Mouse (Mus musculus): Measurements from ENCODE around the gene Ldlrad3. TPM values are rescaled to one million over a fixed set of nuclear protein-coding genes. Genes with fewer than 3 reads are reported as not detected.

Gene Ldlrad3
- polyA plus RNA-seq, 1 experiment from 2014 or later: 31.2 TPM

DNA sequence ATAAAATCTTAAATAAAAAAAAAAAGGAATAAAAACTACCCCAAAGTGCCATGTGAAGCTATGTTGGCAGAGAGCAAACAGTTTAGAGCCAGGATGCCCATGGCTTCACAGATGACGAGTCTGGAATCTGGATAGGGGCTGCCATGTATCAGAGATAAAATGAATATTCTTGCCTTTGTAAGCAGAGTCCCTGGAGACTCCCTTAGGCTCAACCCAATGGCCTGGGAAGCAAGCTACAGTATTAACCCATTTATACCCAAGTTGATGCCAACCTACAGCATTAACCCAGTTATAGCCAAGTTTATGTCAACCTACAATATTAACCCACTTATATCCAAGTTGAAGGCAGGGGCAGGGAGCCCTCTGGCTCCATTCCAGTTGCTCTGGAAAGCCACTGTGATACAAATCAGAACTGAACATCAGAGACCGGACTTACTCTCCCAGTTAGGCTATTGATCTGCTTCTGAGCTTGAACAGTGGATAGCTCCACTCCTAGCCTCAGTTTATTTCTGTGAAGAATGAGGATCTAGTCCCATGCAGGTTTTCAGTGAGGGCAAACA lies 16.1 kb upstream of the Ldlrad3 start:
- ATAC-seq (replicated peaks): no peak
- no peak overlapping the region for H3K4me2 ChIP-seq
- no peaks in the 10 kb centered on the region for H3K27me3 ChIP-seq (replicated peaks)
- no peak overlapping the region for H3K4me3 ChIP-seq
- H3K27ac ChIP-seq: no peak overlapping the region
- 53% methylated on average over 2 of the region's 2 CpGs for WGBS
- no peak overlapping the region for H3K9ac ChIP-seq
- H3K4me1 ChIP-seq: peaks cover 23% of the 10 kb centered on the region
- H3K9me3 ChIP-seq: no peaks in the 10 kb centered on the region
- no peaks in the 10 kb centered on the region for H3K36me3 ChIP-seq (replicated peaks)

DNA sequence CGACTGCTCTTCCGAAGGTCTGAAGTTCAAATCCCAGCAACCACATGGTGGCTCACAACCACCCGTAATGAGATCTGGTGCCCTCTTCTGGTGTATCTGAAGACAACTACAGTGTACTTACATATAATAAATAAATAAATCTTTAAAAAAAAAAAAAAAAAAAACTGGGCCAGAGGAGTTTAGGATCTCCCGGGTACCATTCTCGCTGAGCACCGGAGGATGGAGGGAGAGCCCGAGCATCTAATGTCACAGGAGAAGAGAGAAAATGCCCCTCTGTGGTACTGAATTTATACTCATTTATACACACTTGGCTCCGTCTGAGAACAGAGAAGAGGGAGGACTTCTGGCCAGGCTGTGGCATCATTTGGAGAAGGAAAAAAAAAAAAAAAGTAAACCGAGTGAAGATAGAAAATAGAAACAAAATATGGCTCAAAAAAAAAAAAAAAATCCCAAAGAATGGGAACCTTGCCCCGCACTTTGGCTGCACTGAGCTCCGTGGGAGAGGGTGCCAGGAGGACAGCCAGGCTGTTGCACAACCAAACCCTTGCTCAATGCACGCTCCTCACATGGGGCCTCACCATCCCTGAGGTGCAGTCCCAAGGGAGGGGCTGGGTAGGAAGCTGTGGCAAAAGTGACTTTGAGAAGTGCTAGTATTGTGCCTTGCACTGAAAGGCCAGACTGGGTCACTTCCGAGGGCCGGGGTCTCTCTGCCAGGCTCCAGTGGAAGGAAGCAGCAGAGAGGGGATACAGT lies 15.2 kb upstream of the Ldlrad3 start:
- H3K27ac ChIP-seq: no peak overlapping the region
- ATAC-seq (replicated peaks): no peak
- 77% methylated on average over 14 of the region's 14 CpGs for WGBS

GRCm38 (mm10) chr2:102197332-102197731 lies 11.1 kb upstream of the Ldlrad3 start:
- H3K9me3 ChIP-seq: no peaks in the 10 kb centered on the region
- no peak overlapping the region for H3K4me2 ChIP-seq
- no peak overlapping the region for H3K4me3 ChIP-seq
- 86% methylated on average over 1 of the region's 1 CpGs for WGBS
- no peak for ATAC-seq (replicated peaks)
- H3K36me3 ChIP-seq (replicated peaks): no peaks in the 10 kb centered on the region
- H3K27ac ChIP-seq: no peak overlapping the region
- no peaks in the 10 kb centered on the region for H3K27me3 ChIP-seq (replicated peaks)
- 0 out of 2 replicates have a peak, but pooled peaks cover 3% of the 10 kb centered on the region for H3K4me1 ChIP-seq
- H3K9ac ChIP-seq: no peak overlapping the region

More for the DNA sequence above, 15.2 kb upstream of the Ldlrad3 start:
- H3K9me3 ChIP-seq: no peaks in the 10 kb centered on the region
- no peaks in the 10 kb centered on the region for H3K36me3 ChIP-seq (replicated peaks)
- H3K4me1 ChIP-seq: peaks cover 15% of the 10 kb centered on the region
- no peak overlapping the region for H3K4me3 ChIP-seq
- no peak overlapping the region for H3K4me2 ChIP-seq
- H3K27me3 ChIP-seq (replicated peaks): no peaks in the 10 kb centered on the region
- no peak overlapping the region for H3K9ac ChIP-seq

GRCm38 (mm10) chr2:102196709-102197108 lies 10.5 kb upstream of the Ldlrad3 start:
- no peak for ATAC-seq (replicated peaks)
- Histone ChIP-seq H3K4me1 (no peaks in the 10 kb centered on the region), H3K9ac (no peak overlapping the region), H3K4me2 (no peak overlapping the region), H3K27me3 (replicated peaks) (no peaks in the 10 kb centered on the region), H3K36me3 (replicated peaks) (no peaks in the 10 kb centered on the region), H3K27ac (no peak overlapping the region), H3K4me3 (no peak overlapping the region), H3K9me3 (no peaks in the 10 kb centered on the region)
- 49% methylated on average over 8 of the region's 8 CpGs for WGBS

DNA sequence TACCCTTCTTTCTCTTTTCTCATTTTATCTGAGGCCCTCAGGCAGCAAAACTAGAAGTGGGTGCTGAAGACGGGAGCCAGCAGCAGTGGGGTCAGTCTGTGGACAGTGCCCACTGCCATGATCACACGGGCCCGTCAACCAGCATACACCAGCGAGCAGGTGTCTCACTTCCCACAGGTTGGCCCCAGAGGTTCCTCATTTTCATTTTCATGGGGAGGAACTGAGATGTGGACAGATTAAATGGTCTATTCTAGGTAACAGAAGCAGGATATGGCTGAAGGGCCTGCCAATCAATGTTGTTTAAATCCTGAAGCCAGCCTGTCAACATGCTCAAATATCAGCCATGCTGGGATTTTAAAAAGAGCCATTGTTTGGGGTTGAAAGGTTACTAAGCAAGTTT lies 9.3 kb upstream of the Ldlrad3 start:
- WGBS: 91% methylated on average over 4 of the region's 4 CpGs
- Histone ChIP-seq H3K27ac (no peak overlapping the region), H3K36me3 (replicated peaks) (no peaks in the 10 kb centered on the region), H3K4me1 (no peaks in the 10 kb centered on the region), H3K4me2 (no peak overlapping the region), H3K9me3 (no peaks in the 10 kb centered on the region), H3K4me3 (no peak overlapping the region), H3K9ac (no peak overlapping the region), H3K27me3 (replicated peaks) (no peaks in the 10 kb centered on the region)
- ATAC-seq (replicated peaks): no peak

- Histone ChIP-seq H3K4me3 (no peak overlapping the region), H3K9me3 (no peaks in the 10 kb centered on the region), H3K9ac (no peak overlapping the region), H3K4me2 (no peak overlapping the region), H3K27ac (no peak overlapping the region), H3K4me1 (no peaks in the 10 kb centered on the region), H3K36me3 (replicated peaks) (no peaks in the 10 kb centered on the region), H3K27me3 (replicated peaks) (no peaks in the 10 kb centered on the region)
- 69% methylated on average over 4 of the region's 4 CpGs for WGBS
- no peak for ATAC-seq (replicated peaks)
Observed at GRCm38 (mm10) chr2:102194247-102194646, 8.1 kb upstream of the Ldlrad3 start.

DNA sequence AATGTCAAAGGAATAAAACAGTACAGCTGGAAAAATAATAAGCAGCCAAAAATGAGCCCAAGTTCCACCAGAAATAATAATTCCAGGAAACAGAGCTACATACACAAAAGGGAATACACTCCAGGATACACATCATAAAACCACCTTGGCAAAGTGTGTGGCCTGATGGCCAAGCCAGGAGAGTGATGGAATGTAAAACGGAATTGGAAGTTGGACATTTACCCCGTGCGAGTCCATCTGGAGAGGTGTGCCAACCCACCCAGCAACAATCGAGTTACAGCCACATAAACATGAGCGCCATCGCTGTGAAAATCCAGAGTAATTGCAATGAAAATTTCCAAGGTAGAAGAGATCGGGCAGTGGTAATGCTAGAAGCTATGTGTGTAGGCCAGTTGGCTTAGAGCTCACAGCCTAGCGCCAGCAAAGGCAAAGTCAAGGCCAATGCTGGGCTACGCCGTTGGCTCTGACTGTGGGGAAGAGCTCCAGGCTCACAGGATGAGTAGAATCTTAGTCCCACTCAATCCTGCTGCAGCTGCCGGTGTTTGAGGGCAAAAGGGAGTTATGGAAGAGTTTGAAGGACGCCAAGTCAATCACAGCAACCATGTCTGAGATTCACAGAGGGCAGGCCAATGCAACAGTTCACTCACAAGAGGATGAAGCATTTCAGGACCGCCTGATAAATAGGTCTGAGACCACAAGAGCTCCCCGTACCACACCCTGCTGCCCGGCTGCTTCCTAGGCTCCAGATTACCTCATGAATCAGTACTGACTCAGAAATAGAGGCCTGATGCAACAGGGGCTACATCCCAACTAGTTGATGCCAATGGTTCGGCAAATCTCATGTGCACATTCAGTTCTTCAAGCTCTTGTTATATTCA lies 7.0 kb upstream of the Ldlrad3 start:
- Histone ChIP-seq H3K9ac (no peak overlapping the region), H3K27ac (no peak overlapping the region), H3K4me1 (no peaks in the 10 kb centered on the region), H3K4me3 (no peak overlapping the region), H3K9me3 (no peaks in the 10 kb centered on the region), H3K27me3 (replicated peaks) (no peaks in the 10 kb centered on the region), H3K4me2 (no peak overlapping the region), H3K36me3 (replicated peaks) (no peaks in the 10 kb centered on the region)
- WGBS: 92% methylated on average over 16 of the region's 16 CpGs
- no peak for ATAC-seq (replicated peaks)

DNA sequence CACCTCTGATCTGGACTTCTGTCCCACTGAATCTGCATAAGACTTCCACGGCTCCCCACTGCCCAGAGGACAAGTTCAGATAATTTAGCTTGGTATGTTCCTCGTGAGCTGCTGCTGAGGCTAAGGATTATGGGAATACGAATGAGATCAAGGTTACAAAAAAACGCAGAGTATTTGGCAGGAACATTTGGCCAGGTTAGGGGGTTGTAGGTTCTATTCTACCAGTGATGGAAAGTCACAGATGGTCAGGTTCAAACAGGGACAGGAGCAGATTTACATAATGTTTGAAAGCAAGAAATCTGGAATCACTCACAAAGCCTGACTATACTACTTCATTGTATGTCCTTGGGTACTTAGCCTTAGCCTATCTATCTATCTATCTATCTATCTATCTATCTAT lies 5.6 kb upstream of the Ldlrad3 start:
- no peak for ATAC-seq (replicated peaks)
- no peak overlapping the region for H3K9ac ChIP-seq
- H3K36me3 ChIP-seq (replicated peaks): no peaks in the 10 kb centered on the region
- H3K4me3 ChIP-seq: no peak overlapping the region
- no peaks in the 10 kb centered on the region for H3K27me3 ChIP-seq (replicated peaks)
- H3K4me2 ChIP-seq: no peak overlapping the region
- H3K4me1 ChIP-seq: no peaks in the 10 kb centered on the region
- no peak overlapping the region for H3K27ac ChIP-seq
- H3K9me3 ChIP-seq: no peaks in the 10 kb centered on the region
- WGBS: 74% methylated on average over 4 of the region's 4 CpGs

GRCm38 (mm10) chr2:102190956-102191355 lies 4.8 kb upstream of the Ldlrad3 start:
- Histone ChIP-seq H3K27me3 (replicated peaks) (no peaks in the 10 kb centered on the region), H3K4me3 (no peak overlapping the region), H3K27ac (no peak overlapping the region), H3K36me3 (replicated peaks) (no peaks in the 10 kb centered on the region), H3K9me3 (no peaks in the 10 kb centered on the region), H3K4me2 (no peak overlapping the region), H3K9ac (no peak overlapping the region), H3K4me1 (peaks cover 4% of the 10 kb centered on the region)
- ATAC-seq (replicated peaks): no peak

- under 1% methylated on average over 24 of the region's 24 CpGs for WGBS
- no peaks in the 10 kb centered on the region for H3K9me3 ChIP-seq
- H3K36me3 ChIP-seq (replicated peaks): no peaks in the 10 kb centered on the region
- peak overlapping the region; percentile 80 for H3K4me3 ChIP-seq
- peak overlapping the region; percentile 85 for H3K27ac ChIP-seq
- H3K9ac ChIP-seq: peak overlapping the region; percentile 81
- H3K27me3 ChIP-seq (replicated peaks): no peaks in the 10 kb centered on the region
- peak; percentile 64 for ATAC-seq (replicated peaks)
- peak overlapping the region; percentile 86 for H3K4me2 ChIP-seq
- peaks cover 27% of the 10 kb centered on the region for H3K4me1 ChIP-seq
Observed at GRCm38 (mm10) chr2:102185069-102185950, 875 bp downstream of the Ldlrad3 start.

GRCm38 (mm10) chr2:102183720-102184480 lies 2.3 kb downstream of the Ldlrad3 start:
- Histone ChIP-seq H3K9ac (no peak overlapping the region), H3K9me3 (no peaks in the 10 kb centered on the region), H3K27ac (no peak overlapping the region), H3K36me3 (replicated peaks) (no peaks in the 10 kb centered on the region), H3K27me3 (replicated peaks) (no peaks in the 10 kb centered on the region), H3K4me2 (peak overlapping the region; percentile 86; the same call in 1 of the 2 replicates), H3K4me3 (no peak overlapping the region), H3K4me1 (peaks cover 27% of the 10 kb centered on the region)
- ATAC-seq (replicated peaks): no peak
- 79% methylated on average over 7 of the region's 7 CpGs for WGBS

Data from midbrain, embryonic 15.5 days (tissue).